Mouse (Mus musculus) cortical plate, adult 2 months (tissue): ENCODE data around the gene 2210010C04Rik. TPM values are rescaled to one million over a fixed set of nuclear protein-coding genes. Genes with fewer than 3 reads are reported as not detected.
"Not testable (repeated sequence)": the region's sequence is repeated elsewhere in the genome, so short reads cannot be mapped to it uniquely, and the experiment has no call there.

Source experiments
- H3K27ac ChIP-seq: fragments of 200-500 bp; 2 replicates; pipeline ENCODE4 v1.5.1; 2012; ENCODE audit warnings: low read length, control low read depth, inconsistent platforms; ENCODE audit not compliant: insufficient read depth
- H3K4me1 ChIP-seq: fragments of 200-500 bp; 2 replicates; pipeline ENCODE4 v1.6.1; 2011; ENCODE audit warnings: low read length; ENCODE audit not compliant: control insufficient read depth, insufficient read depth
- H3K4me3 ChIP-seq: fragments of 200-500 bp; 2 replicates; pipeline ENCODE4 v1.5.1; 2011; ENCODE audit warnings: mild to moderate bottlenecking, low read length, control low read depth; ENCODE audit not compliant: insufficient read depth
- CTCF ChIP-seq: fragments of 200-500 bp; IDR thresholded peaks from 2 replicates; pipeline ENCODE4 v1.5.1; 2011; ENCODE audit warnings: mild to moderate bottlenecking, control low read depth, low read length; ENCODE audit not compliant: insufficient read depth; ENCODE audit errors: extremely low read depth
- POLR2A ChIP-seq: fragments of 200-500 bp; IDR thresholded peaks from 2 replicates; pipeline ENCODE4 v1.6.1; 2011; ENCODE audit warnings: mild to moderate bottlenecking, low read length, control low read depth; ENCODE audit not compliant: insufficient read depth; ENCODE audit errors: extremely low read depth
- polyA plus RNA-seq: library from polyadenylated mRNA; depleted of rRNA; stranded (reverse); fragments of >200 nt; gene quantifications from 2 replicates; pipeline ENCODE4 v1.2.3, GENCODE M21; 2012; rRNA removed

Gene 2210010C04Rik
- polyA plus RNA-seq, 1 experiment = 0.13 TPM

DNA sequence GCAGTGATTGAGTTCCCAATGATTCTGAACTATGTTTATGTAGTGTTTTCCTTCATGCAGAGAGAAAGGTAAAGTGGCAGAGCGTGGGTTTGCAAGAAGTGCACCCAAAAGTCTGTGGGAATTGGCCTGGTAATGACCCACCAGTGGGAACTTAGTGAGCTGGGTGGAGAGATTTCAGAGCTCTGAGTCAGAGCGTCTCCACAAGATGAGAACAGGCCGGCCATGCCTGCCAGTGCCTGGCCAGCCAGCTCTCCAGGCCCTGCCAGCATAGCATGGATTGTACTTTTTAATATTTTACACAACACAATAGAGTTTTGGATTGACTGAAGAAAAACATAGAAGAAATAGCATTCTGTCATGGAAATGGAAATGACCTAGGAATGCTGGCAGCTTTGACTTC, 4.5 kb downstream of the 2210010C04Rik start:
- H3K4me1 ChIP-seq = peaks cover 1% of the 10 kb centered on the region; the same call in 1 of the 2 replicates
- no peak overlapping the region for H3K27ac ChIP-seq
- no peak overlapping the region for H3K4me3 ChIP-seq
- TF ChIP-seq POLR2A (no peak), CTCF (no peak)

DNA sequence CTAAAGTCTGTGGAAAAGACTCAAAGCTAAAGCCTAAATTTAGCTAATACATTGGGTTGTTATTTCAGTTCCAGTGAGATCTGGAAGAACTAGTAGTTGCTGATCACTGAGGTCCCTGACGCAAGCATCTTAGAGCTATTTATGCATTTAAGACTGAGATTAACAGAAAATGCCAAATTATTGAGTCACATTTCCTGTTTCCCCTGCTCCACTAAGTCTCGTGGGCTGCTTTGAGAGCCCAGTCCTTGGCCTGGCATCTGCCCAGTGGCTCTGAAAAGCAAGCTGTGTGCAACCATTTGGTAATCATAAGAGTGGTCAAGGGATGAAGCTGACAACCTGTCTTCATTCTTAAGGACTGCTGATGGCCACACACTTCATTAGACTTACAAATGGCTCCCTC, 8.3 kb downstream of the 2210010C04Rik start:
- Histone ChIP-seq H3K4me3 (no peak overlapping the region), H3K27ac (no peak overlapping the region), H3K4me1 (no peaks in the 10 kb centered on the region)
- no peak for TF ChIP-seq POLR2A
- no peak for TF ChIP-seq CTCF

DNA sequence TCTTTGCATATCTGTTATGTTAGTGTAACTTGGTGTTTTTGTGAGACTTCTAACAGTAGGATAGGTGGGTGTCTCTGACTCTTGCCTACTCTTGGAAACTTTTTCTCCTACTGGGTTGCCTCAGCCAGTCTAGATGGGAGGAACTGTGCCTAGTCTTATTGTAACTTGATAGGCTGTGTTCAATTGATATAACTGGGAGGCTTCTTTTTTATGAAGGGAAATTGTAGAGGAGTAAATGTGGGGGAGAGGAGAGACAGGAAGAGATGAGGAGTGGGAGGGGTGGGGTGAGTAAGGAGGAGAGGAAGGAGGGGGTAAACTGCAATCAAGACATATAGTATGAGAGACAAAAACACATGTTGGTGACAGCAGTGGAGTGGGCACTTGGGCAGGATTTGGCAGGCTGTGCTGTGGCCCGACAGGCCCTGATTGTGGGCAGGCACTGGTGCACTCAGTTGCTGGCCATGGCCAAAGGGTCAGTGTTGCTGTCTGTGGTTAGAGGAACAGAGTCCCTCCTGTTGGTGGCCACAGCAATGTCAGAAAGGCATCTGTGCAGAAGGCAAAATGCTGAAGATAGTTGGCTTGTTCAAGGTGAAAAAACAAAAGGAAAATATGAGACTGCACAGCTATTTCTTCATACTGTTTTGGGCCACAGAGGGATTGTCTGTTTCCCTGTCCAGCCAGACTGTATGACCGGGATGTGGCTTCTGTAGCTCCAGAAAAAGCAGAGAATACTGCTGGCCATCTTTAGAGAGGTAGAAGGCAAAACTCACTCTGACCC, 9.2 kb downstream of the 2210010C04Rik start:
- Histone ChIP-seq H3K4me3 (no peak overlapping the region), H3K4me1 (no peaks in the 10 kb centered on the region), H3K27ac (no peak overlapping the region)
- TF ChIP-seq POLR2A (no peak), CTCF (no peak)

DNA sequence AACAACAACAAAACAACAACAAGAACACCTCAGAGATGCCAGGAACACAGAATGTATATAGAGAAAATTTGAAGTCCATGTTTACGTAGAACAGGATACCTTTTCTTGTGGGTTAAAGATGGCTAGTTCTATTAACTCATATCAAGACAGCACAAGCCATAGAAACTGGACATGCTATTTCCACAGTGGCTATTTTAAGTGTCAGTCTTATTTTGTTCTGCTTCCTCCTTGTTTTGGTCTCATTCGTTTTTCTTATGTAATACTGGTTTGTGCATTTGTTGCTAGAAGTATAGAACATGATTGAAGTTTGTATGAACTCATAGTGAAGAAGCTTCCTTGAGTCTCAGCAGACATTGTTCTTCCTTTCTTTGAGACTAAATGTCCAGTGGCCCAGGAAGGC, 16.2 kb downstream of the 2210010C04Rik start:
- no peak overlapping the region for H3K27ac ChIP-seq
- no peak for TF ChIP-seq CTCF
- TF ChIP-seq POLR2A = no peak

DNA sequence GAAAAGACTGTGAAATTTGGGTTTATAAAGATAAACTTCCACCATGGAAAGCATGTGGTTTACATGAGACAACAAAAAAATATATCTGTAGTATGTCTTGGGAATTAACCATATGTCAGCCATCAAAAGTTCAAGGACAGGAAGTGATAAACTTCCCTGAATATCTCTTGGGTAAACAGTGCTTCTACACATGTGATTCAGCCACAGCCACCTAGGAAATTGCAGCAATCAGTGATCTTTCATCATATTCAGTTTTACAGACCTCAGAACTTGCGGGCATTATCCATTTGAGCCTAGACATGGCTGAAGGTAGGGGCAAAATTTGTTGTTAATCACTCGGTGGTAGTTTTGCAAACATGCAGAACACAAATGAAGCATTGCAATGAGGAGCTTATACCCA, 16.7 kb downstream of the 2210010C04Rik start:
- no peaks in the 10 kb centered on the region for H3K4me1 ChIP-seq
- no peak overlapping the region for H3K4me3 ChIP-seq
- TF ChIP-seq CTCF (no peak), POLR2A (no peak)
- no peak overlapping the region for H3K27ac ChIP-seq

More for the DNA sequence above, 16.2 kb downstream of the 2210010C04Rik start:
- Histone ChIP-seq H3K4me1 (no peaks in the 10 kb centered on the region), H3K4me3 (no peak overlapping the region)

DNA sequence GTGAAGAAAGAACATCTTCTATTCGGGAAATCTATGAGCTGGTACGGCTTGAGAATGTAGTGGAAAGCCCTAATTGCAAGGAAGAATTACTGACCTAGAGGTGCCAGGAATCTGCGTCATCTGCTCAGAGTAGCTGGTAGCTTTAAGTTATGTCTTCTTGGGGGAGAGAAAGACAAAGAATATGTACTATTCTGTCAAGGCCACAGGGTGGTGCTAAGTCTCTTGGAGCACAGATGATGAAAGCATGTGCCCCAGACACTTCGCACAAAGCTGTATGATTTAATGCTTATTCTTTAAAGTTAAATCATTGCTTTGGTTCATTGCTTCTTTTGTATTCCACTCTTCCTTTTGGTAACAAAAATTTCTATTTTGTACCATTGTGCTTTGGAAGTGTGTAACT, 20.2 kb downstream of the 2210010C04Rik start:
- H3K27ac ChIP-seq = no peak overlapping the region
- no peaks in the 10 kb centered on the region for H3K4me1 ChIP-seq
- TF ChIP-seq POLR2A (no peak), CTCF (peak; percentile 17; the same call in 1 of the 2 replicates)
- no peak overlapping the region for H3K4me3 ChIP-seq

DNA sequence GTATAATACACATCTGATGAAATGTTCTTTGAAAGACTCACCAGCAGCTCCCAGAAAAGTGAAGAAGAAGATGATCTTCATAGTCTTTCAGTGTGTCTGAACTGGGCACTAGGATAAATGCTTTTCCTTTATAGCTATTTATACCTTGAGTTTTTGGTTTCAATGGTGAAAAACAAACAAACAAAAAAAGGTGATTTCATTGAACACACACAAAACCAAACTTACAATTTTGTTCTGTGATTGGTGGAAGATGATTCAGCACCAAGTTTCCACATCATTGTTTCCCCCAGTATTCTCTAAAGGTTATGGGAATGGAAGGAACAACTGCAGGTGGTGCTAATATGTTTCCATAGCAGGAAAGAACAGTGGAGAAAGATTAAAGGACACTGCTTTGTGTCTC, 35.9 kb downstream of the 2210010C04Rik start, which contains the start of gene Gm2663:
Gm2663 (minus strand) TSS at position 101 of the 400 bp plus-strand sequence.
- H3K27ac ChIP-seq, H3K4me1 ChIP-seq: not testable (repeated sequence)

More for the DNA sequence above, 35.9 kb downstream of the 2210010C04Rik start, which contains the start of gene Gm2663:
- H3K4me3 ChIP-seq = not testable (repeated sequence)

Other genes with a start within 250 kb of the 2210010C04Rik start
- gene Moxd2, start 148.0 kb downstream of the 2210010C04Rik start, polyA plus RNA-seq = not detected in 2 replicates
- gene Prss58, start 135.1 kb downstream of the 2210010C04Rik start, polyA plus RNA-seq = not detected in 2 replicates
- not detected in 2 replicates for gene 1700074P13Rik, start 95.0 kb downstream of the 2210010C04Rik start, polyA plus RNA-seq
- not detected in 2 replicates for gene Gm4744, start 83.6 kb downstream of the 2210010C04Rik start, polyA plus RNA-seq
- gene 1810009J06Rik, start 70.8 kb downstream of the 2210010C04Rik start, polyA plus RNA-seq = not detected in 2 replicates
- not detected in 2 replicates for gene Gm2663, start 36.0 kb downstream of the 2210010C04Rik start, polyA plus RNA-seq